Mouse (Mus musculus): Measurements from ENCODE around the gene Galntl6. TPM values are rescaled to one million over a fixed set of nuclear protein-coding genes. Genes with fewer than 3 reads are reported as not detected.

Galntl6 gene
- polyA plus RNA-seq, 1 experiment from 2014 or later: 0.12 TPM

GRCm38 (mm10) chr8:57800327-57800726 is 1112.1 kb downstream of the Galntl6 start:
- TF ChIP-seq CTCF (IDR thresholded peaks at IDR 0.05; ENCODE audit: low read depth): peak; percentile 82
- Histone ChIP-seq H3K36me3 (ENCODE audit: insufficient read depth) (no peaks in the 10 kb centered on the region), H3K27me3 (ENCODE audit: insufficient read depth, low read length) (no peaks in the 10 kb centered on the region), H3K4me1 (ENCODE audit: insufficient read depth) (no peaks in the 10 kb centered on the region), H3K4me3 (ENCODE audit: low read depth, low read length) (peak overlapping the region; percentile 27), H3K9me3 (ENCODE audit: low read depth, low read length) (no peaks in the 10 kb centered on the region), H3K4me2 (peak overlapping the region; percentile 60), H3K9ac (0 out of 2 replicates have a peak overlapping the region, but pooled peaks have one; percentile 33), H3K27ac (ENCODE audit: low read depth) (peak overlapping the region; percentile 76)
- WGBS: 20% methylated on average over 4 of the region's 4 CpGs
- ATAC-seq (ENCODE audit: insufficient read depth): peak; percentile 91
- DNase-seq: peak; percentile 95

- Histone ChIP-seq H3K27ac (ENCODE audit: low read depth) (peak overlapping the region; percentile 76), H3K4me3 (ENCODE audit: low read depth, low read length) (peak overlapping the region; percentile 27), H3K36me3 (ENCODE audit: insufficient read depth) (no peaks in the 10 kb centered on the region), H3K9ac (peak overlapping the region; percentile 33; the same call in 1 of the 2 replicates), H3K9me3 (ENCODE audit: low read depth, low read length) (no peaks in the 10 kb centered on the region), H3K4me1 (ENCODE audit: insufficient read depth) (no peaks in the 10 kb centered on the region), H3K27me3 (ENCODE audit: insufficient read depth, low read length) (no peaks in the 10 kb centered on the region), H3K4me2 (peak overlapping the region; percentile 60)
- peak; percentile 95 for ATAC-seq (ENCODE audit: insufficient read depth)
- 8% methylated on average over 12 of the region's 12 CpGs for WGBS
- TF ChIP-seq CTCF (IDR thresholded peaks at IDR 0.05; ENCODE audit: low read depth): peak; percentile 10; the same call in 1 of the 2 replicates
- DNase-seq: peak; percentile 80
Observed at GRCm38 (mm10) chr8:57799797-57800204, 1112.6 kb downstream of the Galntl6 start.

DNA sequence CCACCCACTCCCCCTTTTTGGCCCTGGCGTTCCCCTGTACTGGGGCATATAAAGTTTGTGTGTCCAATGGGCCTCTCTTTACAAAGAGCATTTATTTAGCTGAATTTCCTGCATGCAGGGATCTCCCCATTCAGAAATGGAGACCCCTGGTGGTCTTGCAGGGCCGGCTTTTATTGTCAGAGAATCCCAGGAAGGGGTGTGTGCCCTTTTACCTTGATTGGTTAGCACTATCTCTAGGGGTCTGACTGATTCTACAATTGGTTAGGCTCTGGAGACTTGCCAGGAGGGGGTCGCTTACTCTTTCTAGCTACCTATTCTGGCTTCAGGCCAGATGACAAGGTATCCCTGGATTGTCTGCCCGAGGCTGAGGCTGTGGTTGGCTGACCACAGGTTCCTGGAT is 1119.0 kb downstream of the Galntl6 start:
- Histone ChIP-seq H3K27ac (ENCODE audit: low read depth) (no peak overlapping the region), H3K4me3 (ENCODE audit: low read depth, low read length) (no peak overlapping the region), H3K36me3 (ENCODE audit: insufficient read depth) (no peaks in the 10 kb centered on the region), H3K9me3 (ENCODE audit: low read depth, low read length) (no peaks in the 10 kb centered on the region), H3K27me3 (ENCODE audit: insufficient read depth, low read length) (no peaks in the 10 kb centered on the region), H3K4me1 (ENCODE audit: insufficient read depth) (no peaks in the 10 kb centered on the region), H3K4me2 (no peak overlapping the region), H3K9ac (no peak overlapping the region)
- DNase-seq: peak; percentile 58
- ATAC-seq (ENCODE audit: insufficient read depth): peak; percentile 24; the same call in 1 of the 2 replicates
- TF ChIP-seq CTCF (IDR thresholded peaks at IDR 0.05; ENCODE audit: low read depth): peak; percentile 39; the same call in 1 of the 2 replicates
- 38% methylated on average over 4 of the region's 4 CpGs for WGBS

DNA sequence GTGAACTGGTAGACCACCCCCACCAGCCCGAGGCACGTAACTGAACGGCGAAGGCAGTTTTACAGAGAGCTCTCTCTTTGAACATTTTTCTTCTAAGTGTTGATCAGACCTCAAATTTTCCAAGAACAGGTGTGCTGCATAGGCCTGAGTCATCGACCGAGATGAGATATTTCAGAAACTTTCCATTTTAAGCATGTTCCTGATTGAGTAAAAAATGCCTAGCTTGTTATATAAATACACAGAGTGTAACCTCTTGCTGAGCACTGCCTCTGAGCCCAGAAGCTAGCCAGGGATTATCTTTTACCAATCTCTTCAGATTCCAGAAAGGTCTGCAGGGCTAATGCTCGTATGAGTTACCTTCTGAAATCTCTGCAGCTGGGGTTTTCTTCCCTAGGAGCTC is 1120.2 kb downstream of the Galntl6 start:
- TF ChIP-seq CTCF (IDR thresholded peaks at IDR 0.05; ENCODE audit: low read depth): no peak
- ATAC-seq (ENCODE audit: insufficient read depth): no peak
- WGBS: 77% methylated on average over 7 of the region's 7 CpGs

DNA sequence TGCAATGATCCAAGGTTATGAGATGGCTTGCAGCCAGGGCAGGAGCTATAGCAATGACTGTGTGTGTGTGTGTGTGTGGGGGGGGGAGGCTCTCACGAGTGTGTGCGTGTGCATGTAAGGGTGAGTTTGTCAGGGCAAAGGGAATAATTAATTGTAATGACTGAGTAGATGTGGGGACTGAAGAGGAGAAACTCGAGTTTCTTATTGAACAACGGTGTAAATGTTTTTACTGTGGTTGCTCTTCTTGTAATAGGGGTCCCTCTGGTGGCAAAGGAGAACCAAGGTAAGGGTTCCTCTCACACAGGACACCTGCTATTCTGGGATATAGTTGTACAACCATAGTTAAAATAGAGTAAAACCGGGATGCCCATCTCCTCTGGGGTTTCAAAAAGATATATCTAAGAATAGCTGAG is 1121.1 kb downstream of the Galntl6 start:
- H3K9ac ChIP-seq: no peak overlapping the region
- DNase-seq (peak; percentile 61), ATAC-seq (ENCODE audit: insufficient read depth) (no peak)
- H3K27me3 ChIP-seq (ENCODE audit: insufficient read depth, low read length): no peaks in the 10 kb centered on the region
- H3K4me1 ChIP-seq (ENCODE audit: insufficient read depth): no peaks in the 10 kb centered on the region
- H3K27ac ChIP-seq (ENCODE audit: low read depth): no peak overlapping the region
- H3K4me3 ChIP-seq (ENCODE audit: low read depth, low read length): no peak overlapping the region
- peak; percentile 63 for TF ChIP-seq CTCF (IDR thresholded peaks at IDR 0.05; ENCODE audit: low read depth)
- H3K9me3 ChIP-seq (ENCODE audit: low read depth, low read length): no peaks in the 10 kb centered on the region
- no peaks in the 10 kb centered on the region for H3K36me3 ChIP-seq (ENCODE audit: insufficient read depth)
- no peak overlapping the region for H3K4me2 ChIP-seq
- 25% methylated on average over 5 of the region's 5 CpGs for WGBS

More for the DNA sequence above, 1120.2 kb downstream of the Galntl6 start:
- H3K4me1 ChIP-seq (ENCODE audit: insufficient read depth): no peaks in the 10 kb centered on the region
- H3K9ac ChIP-seq: no peak overlapping the region
- H3K4me3 ChIP-seq (ENCODE audit: low read depth, low read length): no peak overlapping the region
- no peaks in the 10 kb centered on the region for H3K36me3 ChIP-seq (ENCODE audit: insufficient read depth)
- H3K9me3 ChIP-seq (ENCODE audit: low read depth, low read length): no peaks in the 10 kb centered on the region
- no peak overlapping the region for H3K4me2 ChIP-seq
- DNase-seq: no peak
- H3K27ac ChIP-seq (ENCODE audit: low read depth): no peak overlapping the region
- no peaks in the 10 kb centered on the region for H3K27me3 ChIP-seq (ENCODE audit: insufficient read depth, low read length)

DNA sequence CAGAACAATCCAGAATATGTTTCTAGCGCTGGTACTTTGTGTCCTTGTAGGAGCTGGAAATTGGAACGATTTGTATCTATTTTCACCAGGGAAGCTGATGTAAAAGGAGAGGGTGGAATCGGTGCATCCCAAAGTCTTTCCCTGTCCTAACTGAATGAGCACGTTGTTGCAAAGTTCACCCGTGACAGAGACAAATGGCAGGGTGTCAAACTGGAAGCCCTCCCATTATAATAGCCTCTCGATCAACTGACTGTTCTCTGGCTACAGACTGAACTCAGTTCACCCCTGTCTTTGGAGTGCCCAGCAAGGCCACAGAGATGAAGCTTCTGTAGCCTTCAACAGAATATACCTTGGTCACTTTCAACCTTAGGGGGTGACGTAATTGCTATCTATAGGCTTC is 1132.9 kb downstream of the Galntl6 start:
- no peak overlapping the region for H3K4me2 ChIP-seq
- ATAC-seq (ENCODE audit: insufficient read depth) (no peak), DNase-seq (no peak)
- 62% methylated on average over 7 of the region's 7 CpGs for WGBS
- no peaks in the 10 kb centered on the region for H3K27me3 ChIP-seq (ENCODE audit: insufficient read depth, low read length)
- H3K4me1 ChIP-seq (ENCODE audit: insufficient read depth): no peaks in the 10 kb centered on the region
- no peak overlapping the region for H3K9ac ChIP-seq
- no peaks in the 10 kb centered on the region for H3K36me3 ChIP-seq (ENCODE audit: insufficient read depth)
- H3K27ac ChIP-seq (ENCODE audit: low read depth): no peak overlapping the region
- TF ChIP-seq CTCF (IDR thresholded peaks at IDR 0.05; ENCODE audit: low read depth): no peak
- H3K4me3 ChIP-seq (ENCODE audit: low read depth, low read length): no peak overlapping the region
- H3K9me3 ChIP-seq (ENCODE audit: low read depth, low read length): no peaks in the 10 kb centered on the region

GRCm38 (mm10) chr8:57777988-57778721 is 1134.3 kb downstream of the Galntl6 start:
- DNase-seq: no peak
- H3K4me3 ChIP-seq (ENCODE audit: low read depth, low read length): no peak overlapping the region
- no peaks in the 10 kb centered on the region for H3K27me3 ChIP-seq (ENCODE audit: insufficient read depth, low read length)
- no peak overlapping the region for H3K9ac ChIP-seq
- no peaks in the 10 kb centered on the region for H3K4me1 ChIP-seq (ENCODE audit: insufficient read depth)
- ATAC-seq (ENCODE audit: insufficient read depth): no peak
- H3K36me3 ChIP-seq (ENCODE audit: insufficient read depth): no peaks in the 10 kb centered on the region
- TF ChIP-seq CTCF (IDR thresholded peaks at IDR 0.05; ENCODE audit: low read depth): no peak
- H3K4me2 ChIP-seq: no peak overlapping the region
- no peaks in the 10 kb centered on the region for H3K9me3 ChIP-seq (ENCODE audit: low read depth, low read length)
- WGBS: 43% methylated on average over 7 of the region's 7 CpGs
- H3K27ac ChIP-seq (ENCODE audit: low read depth): no peak overlapping the region
